Mouse (Mus musculus) heart, postnatal 0 days (tissue): ENCODE results near the gene Sigmar1. TPM values are rescaled to one million over a fixed set of nuclear protein-coding genes. Genes with fewer than 3 reads are reported as not detected.
A peak's percentile ranks its signal among the peaks of the same experiment; 100 is the strongest.

Source experiments
- ATAC-seq: fragments of 200-750 bp; cut with Nextera tagmentation; 2 replicates; pipeline ENCODE4 v1.8.0; 2017; ENCODE audit warnings: low read depth, moderate number of reproducible peaks, moderate library complexity; ENCODE audit not compliant: insufficient read depth
- DNase-seq: peaks from one replicate; pipeline ENCODE4 v3.0.0-alpha.2; 2016; ENCODE audit warnings: low spot score
- H3K27ac ChIP-seq: fragments of 300-500 bp; sonication (generic); 2 replicates; pipeline ENCODE4 v1.5.1; 2014; ENCODE audit warnings: low read depth, mild to moderate bottlenecking
- H3K27me3 ChIP-seq: fragments of 300-500 bp; sonication (generic); 2 replicates; pipeline ENCODE4 v1.6.1; 2014; ENCODE audit warnings: low read length, mixed read lengths; ENCODE audit not compliant: control insufficient read depth, insufficient read depth
- H3K36me3 ChIP-seq: fragments of 300-500 bp; sonication (generic); replicated peaks from 2 replicates; pipeline ENCODE4 v1.6.1; 2014; ENCODE audit warnings: low read length, mixed read lengths; ENCODE audit not compliant: control insufficient read depth, insufficient read depth
- H3K4me1 ChIP-seq: fragments of 300-500 bp; sonication (generic); 2 replicates; pipeline ENCODE4 v1.6.1; 2014; ENCODE audit warnings: antibody characterized with exemption; ENCODE audit not compliant: control insufficient read depth, insufficient read depth
- H3K4me2 ChIP-seq: fragments of 300-500 bp; sonication (generic); 2 replicates; pipeline ENCODE4 v1.6.1; 2014; ENCODE audit warnings: low read depth, mild to moderate bottlenecking, low read length, moderate library complexity
- H3K4me3 ChIP-seq: fragments of 300-500 bp; sonication (generic); 2 replicates; pipeline ENCODE4 v1.5.1; 2014; ENCODE audit warnings: low read depth, low read length
- H3K9ac ChIP-seq: fragments of 300-500 bp; sonication (generic); replicated peaks from 2 replicates; pipeline ENCODE4 v1.6.1; 2014; ENCODE audit warnings: low read depth, low read length, mixed read lengths
- H3K9me3 ChIP-seq: fragments of 300-500 bp; sonication (generic); replicated peaks from 2 replicates; pipeline ENCODE4 v1.6.1; 2016; ENCODE audit warnings: low read length; ENCODE audit not compliant: control insufficient read depth
- CTCF ChIP-seq: IDR thresholded peaks from 2 replicates; pipeline ENCODE4 v1.5.1; 2016; ENCODE audit warnings: antibody characterized with exemption, control low read depth, low read depth
- EP300 ChIP-seq: IDR thresholded peaks from 2 replicates; pipeline ENCODE4 v1.6.1; 2016; ENCODE audit warnings: antibody characterized with exemption, low read depth
- WGBS: fragments of 180-500 bp; shearing (Covaris S2); extraction: QIAGEN DNeasy Blood & Tissue Kit; methylation state at CpG from one replicate; pipeline ENCODE4 v1.1.7; 2014; 5-methylcytosine and 5-hydroxymethylcytosine counted together
- polyA plus RNA-seq: library from polyadenylated mRNA; unstranded; fragments of >200 nt; fragmentation: Nextera tagmentation; extraction: Ambion mirVana; gene quantifications from 2 replicates; pipeline ENCODE4 v1.2.1, GENCODE M21; 2015
- total RNA-seq: library from RNA; depleted of rRNA; stranded (reverse); fragments of >200 nt; gene quantifications from 2 replicates; pipeline ENCODE4 v1.2.3, GENCODE M21; 2014; ENCODE audit warnings: low replicate concordance

The Sigmar1 gene
- total and polyA plus RNA-seq, 2 experiments from 2014 or later, result 33.4 to 57.4 TPM

DNA sequence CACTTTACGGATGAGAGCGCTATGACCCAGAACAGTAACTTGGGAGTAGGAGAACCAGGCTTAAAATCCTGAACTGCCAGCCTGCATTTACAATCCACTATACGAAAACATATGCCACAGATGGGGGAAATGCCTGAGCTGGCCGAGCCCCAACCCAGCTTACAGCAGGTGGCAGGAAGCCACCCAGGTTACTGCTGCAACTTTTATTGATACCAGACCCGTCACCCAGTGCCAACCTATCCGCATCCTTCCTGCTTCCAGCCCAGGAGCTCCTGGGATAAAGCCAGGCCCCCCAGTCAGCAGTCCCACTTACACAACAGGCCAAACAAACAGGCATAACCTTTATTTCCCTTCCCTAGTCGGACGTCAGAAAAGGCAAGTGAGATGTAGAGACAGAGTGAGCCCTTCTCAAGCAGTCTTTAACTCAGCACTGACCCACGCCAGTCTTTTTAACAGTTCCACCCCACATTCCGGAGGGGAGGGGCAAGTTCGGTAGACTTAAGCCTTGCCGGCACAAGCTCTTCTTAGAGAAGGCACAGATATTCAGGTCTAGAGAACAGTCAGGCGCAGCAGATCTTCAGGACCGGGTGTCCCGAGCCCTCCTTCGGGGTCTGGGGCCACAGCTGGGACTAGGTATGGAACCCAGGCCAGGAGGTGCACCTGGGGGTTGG is 44.1 kb downstream of the Sigmar1 start:
- no peak for ATAC-seq
- DNase-seq, result no peak
- H3K4me1 ChIP-seq, result peaks cover 18% of the 10 kb centered on the region
- 74% methylated on average over 16 of the region's 16 CpGs for WGBS
- peak overlapping the region; percentile 90 for H3K4me3 ChIP-seq
- H3K4me2 ChIP-seq, result peak overlapping the region; percentile 83
- peaks cover 14% of the 10 kb centered on the region; the same call in 1 of the 2 replicates for H3K36me3 ChIP-seq
- TF ChIP-seq EP300 (no peak), CTCF (no peak)
- H3K27me3 ChIP-seq, result no peaks in the 10 kb centered on the region
- no peaks in the 10 kb centered on the region for H3K9me3 ChIP-seq
- H3K27ac ChIP-seq, result no peak overlapping the region
- no peak overlapping the region for H3K9ac ChIP-seq

DNA sequence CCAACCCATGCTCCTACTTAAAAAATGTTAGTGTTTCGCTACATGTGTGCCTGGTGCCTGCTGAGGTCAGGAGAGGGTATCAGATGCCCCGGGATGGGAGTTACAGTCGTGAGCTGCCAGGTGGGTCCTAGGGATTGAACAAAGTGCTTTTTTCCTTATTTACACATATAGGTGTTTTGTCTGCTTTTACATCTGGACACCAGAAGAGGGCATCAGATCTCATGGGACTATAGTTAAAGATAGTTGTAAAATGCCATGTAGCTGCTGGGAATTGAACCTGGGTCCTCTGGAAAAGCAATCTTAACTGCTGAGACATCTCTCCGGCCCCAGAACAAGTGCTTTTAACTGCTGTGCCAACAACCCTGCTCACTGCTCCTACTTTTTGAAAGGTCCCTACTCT is 45.7 kb downstream of the Sigmar1 start:
- peaks cover 18% of the 10 kb centered on the region for H3K4me1 ChIP-seq
- 0 out of 2 replicates have a peak, but pooled peaks cover 7% of the 10 kb centered on the region for H3K36me3 ChIP-seq
- no peak overlapping the region for H3K4me2 ChIP-seq
- ATAC-seq, result no peak
- H3K27ac ChIP-seq, result no peak overlapping the region
- WGBS, result 63% methylated on average over 4 of the region's 4 CpGs
- H3K27me3 ChIP-seq, result peaks cover 8% of the 10 kb centered on the region
- TF ChIP-seq EP300 (no peak), CTCF (no peak)
- H3K9me3 ChIP-seq, result no peaks in the 10 kb centered on the region
- DNase-seq, result no peak
- H3K4me3 ChIP-seq, result no peak overlapping the region
- no peak overlapping the region for H3K9ac ChIP-seq

DNA sequence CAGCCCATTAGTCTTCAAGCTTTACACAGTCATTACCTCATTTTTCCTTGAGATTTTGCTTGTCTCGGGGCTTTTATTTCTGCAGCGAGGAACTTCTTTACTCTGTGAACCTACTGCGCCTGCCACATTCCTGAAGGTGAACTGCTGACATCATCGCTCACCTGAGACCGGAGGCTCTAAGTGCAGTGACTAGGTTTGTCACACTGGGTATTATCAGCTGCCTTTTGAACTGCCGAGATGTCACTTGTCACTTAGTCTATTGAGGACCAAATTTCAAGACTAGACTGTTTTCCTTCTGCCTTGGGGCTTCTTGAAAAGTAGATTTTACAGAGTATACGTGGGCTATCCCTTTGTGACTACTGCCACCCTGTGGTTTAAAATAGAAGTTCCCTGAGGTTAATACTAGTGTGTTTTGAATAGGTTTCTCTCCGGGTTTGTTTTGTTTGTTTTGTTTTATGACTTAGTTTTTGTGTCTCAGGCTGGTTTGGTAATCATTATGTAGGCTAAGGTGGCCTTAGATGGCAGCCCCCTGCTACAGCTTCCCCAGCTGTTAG is 47.7 kb downstream of the Sigmar1 start:
- no peak for ATAC-seq
- Histone ChIP-seq H3K27me3 (peaks cover 18% of the 10 kb centered on the region), H3K4me3 (no peak overlapping the region), H3K9me3 (no peaks in the 10 kb centered on the region), H3K27ac (no peak overlapping the region), H3K4me1 (peaks cover 14% of the 10 kb centered on the region), H3K9ac (no peak overlapping the region), H3K36me3 (0 out of 2 replicates have a peak, but pooled peaks cover 7% of the 10 kb centered on the region), H3K4me2 (no peak overlapping the region)
- DNase-seq, result peak; percentile 69
- TF ChIP-seq CTCF (peak; percentile 66), EP300 (no peak)
- 39% methylated on average over 8 of the region's 8 CpGs for WGBS

DNA sequence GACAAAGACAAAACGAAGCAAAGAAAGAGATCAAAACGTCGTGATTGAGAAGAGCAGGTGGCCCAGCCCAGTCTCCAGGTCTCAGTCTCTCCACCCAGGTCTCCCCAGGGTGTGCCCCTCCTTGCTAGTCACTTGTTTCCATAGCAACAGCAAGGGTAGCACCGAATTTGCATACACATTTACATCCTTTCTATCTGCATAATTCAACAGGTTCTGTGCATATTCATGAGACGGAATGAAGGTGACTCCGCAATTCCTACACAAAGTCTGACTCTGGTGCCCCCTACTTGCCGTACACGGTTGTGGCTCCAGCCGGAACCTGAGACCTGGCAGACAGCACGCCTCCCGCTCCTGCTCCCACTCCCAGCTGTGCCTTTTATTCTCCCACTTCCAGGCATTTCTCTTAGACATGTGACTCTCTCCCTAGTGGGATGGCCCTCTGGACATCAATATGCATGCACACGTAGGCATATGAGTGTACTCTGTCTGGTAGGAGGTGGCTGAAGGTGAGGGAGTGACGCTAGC is 48.9 kb downstream of the Sigmar1 start:
- no peak overlapping the region for H3K4me3 ChIP-seq
- peak; percentile 59 for ATAC-seq

GRCm38 (mm10) chr4:41705922-41706754 is 49.8 kb downstream of the Sigmar1 start:
- H3K27ac ChIP-seq, result no peak overlapping the region
- no peaks in the 10 kb centered on the region for H3K4me1 ChIP-seq
- H3K9me3 ChIP-seq, result no peaks in the 10 kb centered on the region
- WGBS, result 54% methylated on average over 19 of the region's 19 CpGs
- DNase-seq (no peak), ATAC-seq (0 out of 2 replicates have a peak, but pooled peaks have one; percentile 15)
- H3K9ac ChIP-seq, result no peak overlapping the region
- H3K4me2 ChIP-seq, result no peak overlapping the region
- H3K27me3 ChIP-seq, result peaks cover 18% of the 10 kb centered on the region
- TF ChIP-seq EP300, result no peak
- no peak for TF ChIP-seq CTCF
- H3K36me3 ChIP-seq, result no peaks in the 10 kb centered on the region
- no peak overlapping the region for H3K4me3 ChIP-seq

More for the DNA sequence above, 48.9 kb downstream of the Sigmar1 start:
- Histone ChIP-seq H3K4me2 (no peak overlapping the region), H3K36me3 (0 out of 2 replicates have a peak, but pooled peaks cover 7% of the 10 kb centered on the region), H3K4me1 (peaks cover 5% of the 10 kb centered on the region; the same call in 1 of the 2 replicates), H3K27me3 (peaks cover 18% of the 10 kb centered on the region), H3K9ac (no peak overlapping the region), H3K9me3 (no peaks in the 10 kb centered on the region), H3K27ac (no peak overlapping the region)
- TF ChIP-seq EP300 (no peak), CTCF (peak; percentile 53)
- 3% methylated on average over 13 of the region's 13 CpGs for WGBS
- DNase-seq, result peak; percentile 50
